Mouse (Mus musculus) spleen, embryonic (tissue): ENCODE measurements around the gene Taf10.

Experiments
- CTCF ChIA-PET: fragments of 350-600 bp; sonication (Branson Sonifier 250); formaldehyde crosslinking; loops from one replicate; lab custom pipeline; 2022; lab: Charles Lee

Taf10 gene

GRCm38 (mm10) chr7:105726144-105726979 is 17.8 kb downstream of the Taf10 start:
- CTCF ChIA-PET = interaction anchor here (0.6 to 1.6 kb wide), 2 partner anchors 12 to 92 kb away, joined by 4 to 5 read pairs; no protein-coding TSS in a partner anchor

GRCm38 (mm10) chr7:105721916-105722315 is 22.2 kb downstream of the Taf10 start:
- CTCF ChIA-PET = no interaction called here

GRCm38 (mm10) chr7:105715366-105715765 is 28.8 kb downstream of the Taf10 start:
- CTCF ChIA-PET = no interaction called here

GRCm38 (mm10) chr7:105708733-105709132 is 35.4 kb downstream of the Taf10 start:
- CTCF ChIA-PET = interaction anchor here (0.6 kb wide), 1 partner anchor 108 kb away, joined by 6 read pairs; no protein-coding TSS in a partner anchor

GRCm38 (mm10) chr7:105703816-105704215 is 40.3 kb downstream of the Taf10 start:
- CTCF ChIA-PET = no interaction called here

- CTCF ChIA-PET = no interaction called here
Measured at GRCm38 (mm10) chr7:105703184-105703583, 41.0 kb downstream of the Taf10 start.

GRCm38 (mm10) chr7:105690875-105691274 is 53.3 kb downstream of the Taf10 start:
- CTCF ChIA-PET = no interaction called here
